Mouse (Mus musculus) kidney, postnatal 14 days (tissue): Measurements from ENCODE around the gene Wrap53.

Experiments
- DNase-seq: peaks from one replicate; pipeline ENCODE4 v3.0.0; 2022; ENCODE audit warnings: mixed read lengths

The Wrap53 gene

DNA sequence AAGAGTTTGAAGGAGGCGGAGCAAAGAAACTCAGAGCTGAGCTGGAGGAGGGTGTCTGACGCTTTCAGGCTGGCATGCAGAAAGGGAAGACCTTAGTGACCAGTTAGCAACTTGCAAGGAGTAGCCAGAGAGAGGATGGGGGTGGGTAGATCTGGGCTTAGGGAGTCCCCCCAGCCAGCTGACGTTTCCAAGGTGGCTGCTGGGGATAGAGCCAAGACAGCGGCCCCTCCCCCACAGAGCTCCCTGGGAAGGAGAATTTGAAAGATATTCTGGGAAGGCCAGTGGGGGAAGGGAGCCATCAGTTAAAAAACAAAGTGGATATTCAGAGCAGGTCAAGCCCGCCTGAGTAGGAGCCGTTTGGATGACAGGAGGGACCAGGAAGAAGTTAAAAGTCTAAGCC lies 20.0 kb upstream of the Wrap53 start:
- DNase-seq, result peak; percentile 70

DNA sequence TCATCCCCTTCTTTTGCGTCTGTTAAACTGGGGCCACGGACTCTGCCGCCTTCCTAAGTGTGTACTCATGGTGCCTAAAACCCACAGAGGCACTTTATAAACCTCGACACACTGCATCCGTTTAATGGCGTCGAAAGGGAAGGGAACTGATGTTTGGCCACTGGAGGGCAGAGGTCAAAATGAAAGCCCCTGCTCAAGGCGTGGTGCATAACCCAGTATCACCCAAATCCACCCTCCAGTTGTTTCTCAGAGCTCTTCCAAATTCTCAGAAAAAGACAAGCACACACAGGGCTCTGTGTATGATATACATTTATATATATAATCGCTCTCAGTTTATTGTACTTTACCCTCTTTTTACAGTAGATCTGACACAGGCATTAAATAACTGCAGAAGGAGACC lies 19.4 kb upstream of the Wrap53 start:
- no peak for DNase-seq

DNA sequence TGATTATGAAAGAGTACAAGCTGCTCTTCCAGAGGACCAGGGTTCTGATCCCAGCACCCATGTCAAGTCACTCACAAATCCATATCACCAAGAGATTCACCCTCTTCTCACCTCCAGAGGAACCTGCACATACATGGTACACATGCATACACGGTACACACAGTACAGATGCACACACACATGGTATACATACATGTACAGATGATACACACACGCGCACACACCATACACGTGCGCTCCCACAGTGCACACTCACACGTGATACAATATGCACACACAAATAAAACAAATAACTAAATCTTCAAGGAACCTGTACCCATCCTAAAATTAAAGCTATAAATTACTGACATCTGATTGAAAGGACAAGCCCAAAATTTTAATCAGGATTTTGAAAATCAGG lies 14.8 kb upstream of the Wrap53 start:
- DNase-seq, result no peak

DNA sequence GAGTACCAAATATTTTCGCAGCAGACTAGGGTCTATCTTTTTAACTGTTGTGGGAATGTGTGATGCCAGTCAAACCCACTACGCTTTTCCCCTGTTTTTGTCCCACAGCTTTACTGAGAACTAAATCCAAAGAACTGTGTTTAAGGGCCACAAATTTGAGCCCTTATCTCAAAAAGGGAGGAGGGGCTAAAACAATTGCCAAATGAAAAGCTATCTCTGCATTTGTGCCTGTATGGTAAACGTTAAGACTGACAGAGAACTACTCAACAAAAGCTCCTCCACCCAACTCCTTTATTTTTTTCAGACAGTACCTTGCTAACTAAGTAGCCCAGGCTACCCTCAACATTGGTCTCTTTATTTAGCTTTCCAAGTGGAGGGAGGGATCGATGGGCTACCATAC lies 12.7 kb upstream of the Wrap53 start:
- no peak for DNase-seq

DNA sequence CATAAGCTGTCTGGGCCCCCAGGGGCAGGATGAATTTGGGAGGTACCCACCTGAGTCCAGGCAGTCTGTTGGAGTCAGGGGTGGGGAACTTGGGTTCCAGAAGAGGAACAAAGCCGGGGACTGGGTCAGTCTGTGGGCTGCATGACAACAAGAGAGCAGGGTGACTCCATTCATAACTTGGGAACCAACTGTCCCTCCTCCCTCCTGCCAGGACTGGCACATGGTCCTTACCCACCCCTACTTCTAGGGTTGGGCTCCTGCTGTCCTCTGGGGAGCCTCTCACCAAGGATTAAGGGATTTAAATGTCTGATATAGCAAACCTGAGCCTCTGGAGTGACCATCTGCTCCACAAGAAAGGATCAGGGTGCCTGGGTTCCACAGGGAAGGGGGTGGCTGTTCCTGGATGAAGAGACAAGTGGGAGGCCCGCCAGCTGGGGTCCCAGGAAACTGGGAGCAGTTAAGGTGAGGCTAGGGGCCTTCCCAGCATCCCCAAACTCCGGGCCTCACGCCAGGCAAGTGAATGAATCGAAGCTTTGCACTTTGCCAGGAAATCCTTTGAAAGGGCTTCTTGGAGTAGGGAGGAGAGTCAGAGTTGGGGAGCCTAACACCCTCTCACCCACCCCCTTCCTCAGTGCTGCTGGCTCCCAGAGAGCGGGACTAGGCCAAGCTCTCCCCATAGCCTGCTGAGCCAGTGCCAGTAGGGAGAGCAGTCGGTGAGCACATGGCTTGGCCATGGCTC lies 12.0 kb upstream of the Wrap53 start:
- DNase-seq, result no peak

DNA sequence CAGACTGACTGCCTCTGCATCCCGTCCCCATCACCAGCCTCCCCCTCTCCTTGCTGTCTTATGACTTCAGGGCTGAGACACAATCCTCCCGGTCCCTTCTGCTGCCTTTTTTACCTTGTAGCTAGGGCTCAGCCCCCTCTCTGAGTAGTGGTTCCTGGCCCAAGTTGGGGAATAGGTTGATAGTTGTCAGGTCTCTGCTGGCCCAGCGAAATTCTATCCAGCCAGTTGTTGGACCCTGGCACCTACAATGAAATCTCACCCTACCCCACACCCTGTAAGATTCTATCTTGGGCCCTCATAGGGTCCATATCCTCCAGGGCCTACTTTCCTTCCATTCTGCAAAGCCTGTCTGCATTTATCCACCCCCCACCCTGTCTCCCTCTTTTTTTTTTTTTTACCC lies 11.4 kb upstream of the Wrap53 start:
- no peak for DNase-seq

DNA sequence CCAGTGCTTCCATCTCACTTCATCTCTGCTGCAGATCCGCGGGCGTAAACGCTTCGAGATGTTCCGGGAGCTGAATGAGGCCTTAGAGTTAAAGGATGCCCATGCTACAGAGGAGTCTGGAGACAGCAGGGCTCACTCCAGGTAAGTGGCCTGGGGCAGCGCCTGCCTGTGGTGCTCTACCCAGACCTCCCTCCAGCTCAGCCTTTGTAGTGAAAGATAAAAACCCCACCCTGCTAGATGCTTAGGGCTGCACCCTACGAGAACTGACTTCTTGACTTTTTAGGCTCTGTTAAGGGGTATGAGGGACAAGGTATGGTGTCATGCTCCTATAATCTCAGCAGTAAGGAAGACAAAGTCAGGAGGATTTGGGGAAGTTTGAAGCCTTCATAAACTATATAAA lies 10.6 kb upstream of the Wrap53 start:
- no peak for DNase-seq

DNA sequence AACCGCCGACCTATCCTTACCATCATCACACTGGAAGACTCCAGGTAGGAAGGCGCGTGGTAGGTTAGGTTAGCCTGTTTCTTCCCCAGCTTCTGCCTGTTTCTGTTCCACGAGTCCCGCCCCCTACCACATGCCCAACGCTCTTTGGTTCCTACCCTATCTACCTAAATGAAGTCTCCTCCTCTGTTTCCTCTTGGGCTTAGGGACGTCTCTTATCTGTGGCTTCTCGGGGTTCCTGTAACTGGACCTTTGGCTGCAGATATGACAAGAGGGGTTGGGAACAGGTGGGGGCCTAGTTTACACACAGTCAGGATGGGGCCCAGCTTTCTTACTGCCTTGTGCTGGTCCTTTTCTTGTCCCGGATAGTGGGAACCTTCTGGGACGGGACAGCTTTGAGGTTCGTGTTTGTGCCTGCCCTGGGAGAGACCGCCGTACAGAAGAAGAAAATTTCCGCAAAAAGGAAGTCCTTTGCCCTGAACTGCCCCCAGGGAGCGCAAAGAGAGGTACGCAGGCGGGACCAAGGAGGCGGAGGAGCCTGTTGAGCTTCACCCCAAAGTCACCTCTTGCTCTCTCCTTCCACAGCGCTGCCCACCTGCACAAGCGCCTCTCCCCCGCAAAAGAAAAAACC lies 9.3 kb upstream of the Wrap53 start:
- DNase-seq, result no peak

DNA sequence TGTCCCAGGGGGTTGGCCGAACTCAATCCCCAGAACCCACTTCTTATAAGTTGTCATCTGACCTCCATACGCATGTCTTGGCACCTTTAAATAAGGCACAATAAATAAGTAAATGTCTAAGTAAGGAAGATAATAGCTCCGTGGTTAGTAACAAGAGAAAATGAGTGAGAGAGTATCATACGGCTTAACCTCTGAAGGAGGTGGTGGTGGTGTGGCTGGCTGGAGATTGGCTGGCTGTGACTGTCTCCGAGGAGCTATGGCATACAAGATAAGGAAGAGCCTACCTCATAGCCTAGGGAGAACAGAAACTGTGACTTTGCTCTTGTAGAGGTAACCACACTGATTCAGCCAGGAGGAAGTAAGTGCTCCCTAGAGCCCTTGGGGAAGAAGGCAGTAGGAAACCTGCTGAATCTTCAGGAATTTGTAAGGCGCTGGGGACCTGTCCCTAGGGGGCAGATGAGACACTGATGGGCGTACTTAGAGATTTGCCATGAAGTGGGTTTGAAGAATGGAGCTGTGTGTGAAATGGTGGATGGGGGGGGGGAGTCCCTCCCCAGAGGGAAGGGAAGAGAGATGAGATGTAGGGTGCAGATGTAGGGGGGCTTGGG lies 5.8 kb upstream of the Wrap53 start:
- DNase-seq, result no peak

DNA sequence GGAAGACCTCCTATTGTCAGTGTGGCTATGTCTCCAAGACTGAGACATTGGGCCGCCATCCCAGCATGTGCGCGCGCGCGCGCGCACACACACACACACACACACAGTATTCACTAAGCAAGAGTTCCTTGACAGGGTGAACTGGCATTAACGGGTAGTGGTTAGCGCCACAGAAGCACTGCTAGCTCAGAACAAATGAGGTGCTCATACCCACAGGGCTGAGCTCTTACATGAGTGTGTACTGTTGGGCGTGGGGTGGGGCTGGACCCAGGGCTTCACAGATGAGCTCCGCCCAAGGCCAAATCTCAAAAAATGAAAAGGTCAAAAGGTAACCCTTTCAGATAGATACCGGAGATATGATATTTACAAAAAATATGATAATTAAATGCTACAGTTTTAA lies 4.9 kb upstream of the Wrap53 start:
- DNase-seq, result no peak

DNA sequence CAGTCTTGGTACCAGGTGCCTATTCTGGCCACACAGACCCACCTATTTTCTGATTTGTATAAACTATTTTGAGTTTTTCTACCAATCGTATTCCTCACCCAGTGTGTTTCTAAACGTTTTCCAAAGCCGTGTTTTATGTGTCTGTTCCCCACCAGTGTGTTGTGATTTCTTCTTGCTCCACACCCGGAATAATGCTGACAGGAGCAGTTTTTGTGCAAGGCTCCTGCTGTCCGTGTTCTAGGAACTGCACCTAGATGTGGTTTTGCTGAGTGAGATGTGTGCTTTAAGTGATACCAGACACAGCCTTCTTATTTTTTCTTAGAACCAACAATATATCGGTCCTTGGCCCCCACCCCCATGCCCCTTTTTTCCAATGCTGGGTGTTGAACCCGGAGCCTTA lies 4.0 kb upstream of the Wrap53 start:
- no peak for DNase-seq

DNA sequence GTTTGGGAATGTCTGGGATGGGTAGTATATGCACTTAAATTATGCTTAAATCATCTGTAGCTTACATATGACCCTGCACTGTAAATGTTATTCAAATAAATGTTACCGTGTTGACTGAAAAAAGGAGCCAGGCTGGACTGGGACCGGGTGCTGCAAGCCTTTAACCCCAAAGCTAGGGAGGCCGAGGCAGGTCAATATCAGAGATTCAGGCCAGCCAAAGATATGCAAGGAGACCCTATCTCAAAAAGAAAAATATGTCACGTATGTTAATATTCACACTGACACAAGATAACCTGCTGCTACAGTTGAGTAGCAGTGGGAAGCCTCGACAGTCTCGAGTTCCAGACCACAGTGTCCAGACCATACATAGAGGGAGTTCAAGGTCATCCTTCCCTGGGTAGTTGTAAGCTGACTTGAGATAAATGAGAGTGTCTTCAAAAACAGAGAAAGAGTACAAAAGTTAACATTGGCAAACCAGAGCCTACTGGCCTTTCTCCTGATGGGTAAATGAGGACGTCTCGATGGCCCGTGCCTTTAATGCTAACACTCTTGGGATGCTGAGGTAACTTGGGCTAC lies 2.3 kb upstream of the Wrap53 start:
- DNase-seq, result no peak

DNA sequence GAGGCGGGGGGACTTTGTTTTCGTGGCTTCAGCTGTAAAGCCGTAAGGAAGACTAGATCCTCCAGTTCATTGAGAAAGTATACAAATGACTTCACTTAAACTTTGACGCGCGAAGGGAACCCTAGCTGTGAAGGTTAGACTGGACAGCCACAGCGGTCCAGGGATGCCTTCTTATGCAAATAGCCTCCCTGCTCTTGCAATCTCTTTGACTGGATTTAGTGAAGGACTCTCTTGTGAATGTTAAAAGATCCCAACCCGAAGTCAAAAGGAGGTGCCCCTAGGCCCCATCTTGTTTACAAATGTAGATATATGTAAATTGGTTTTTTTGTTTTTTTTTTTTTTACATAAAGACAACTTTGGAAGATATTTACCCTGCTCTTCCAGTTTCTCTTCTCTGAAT lies 1.8 kb upstream of the Wrap53 start:
- no peak for DNase-seq

DNA sequence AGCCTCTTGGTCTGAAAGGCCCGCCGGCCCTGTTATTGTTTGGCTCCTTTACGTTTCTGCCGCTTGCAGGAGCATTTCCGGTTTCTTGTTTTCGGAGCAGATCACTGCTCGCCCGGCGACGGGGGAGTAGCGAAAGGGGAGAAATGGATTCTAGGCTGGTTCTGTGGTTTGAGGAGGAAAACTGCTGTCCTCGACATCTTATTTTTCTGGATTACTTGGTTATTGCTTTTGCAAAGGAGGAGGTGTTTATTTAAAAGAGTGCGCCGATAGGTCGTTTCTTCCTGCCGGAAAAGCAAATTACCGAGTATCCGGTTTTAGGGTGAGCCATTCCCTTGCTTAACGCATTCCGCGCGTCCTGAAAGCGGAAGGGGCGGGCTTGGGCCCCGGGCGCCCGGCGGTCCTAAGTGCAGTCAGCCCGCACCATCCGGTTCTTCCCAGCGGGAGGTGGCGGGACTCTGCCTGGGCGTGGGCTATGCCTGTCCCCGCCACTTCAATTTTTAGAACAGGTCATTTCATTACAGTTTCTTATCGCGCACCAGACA lies 1.2 kb upstream of the Wrap53 start:
- peak; percentile 95 for DNase-seq

DNA sequence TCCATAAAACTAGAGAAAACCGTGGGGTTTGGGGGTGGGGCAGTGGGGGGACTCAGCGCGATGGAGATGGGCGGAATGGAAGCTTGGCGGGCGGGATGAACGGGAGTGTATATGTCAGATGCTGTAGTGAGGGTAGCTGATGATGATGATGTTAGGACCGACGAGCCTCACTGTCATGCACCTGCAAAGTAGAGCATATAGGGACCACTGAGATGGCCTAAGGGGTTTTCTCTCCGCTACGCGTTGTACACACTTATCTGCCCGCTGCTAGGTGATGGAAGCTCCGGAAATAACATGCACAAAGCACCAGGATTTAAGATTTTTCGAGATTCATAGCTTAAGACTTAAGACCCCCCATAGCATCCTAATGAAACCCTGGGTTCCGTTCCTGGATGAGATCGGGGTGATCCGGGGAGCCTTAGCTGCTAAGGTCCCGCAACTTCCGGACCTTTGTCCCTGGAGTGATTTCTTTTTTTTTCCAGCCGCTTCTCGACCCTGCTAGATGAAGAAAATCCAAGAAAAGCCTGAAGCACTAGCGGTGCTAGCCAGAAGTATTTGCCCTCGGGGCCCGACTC lies 604 bp upstream of the Wrap53 start:
- no peak for DNase-seq

DNA sequence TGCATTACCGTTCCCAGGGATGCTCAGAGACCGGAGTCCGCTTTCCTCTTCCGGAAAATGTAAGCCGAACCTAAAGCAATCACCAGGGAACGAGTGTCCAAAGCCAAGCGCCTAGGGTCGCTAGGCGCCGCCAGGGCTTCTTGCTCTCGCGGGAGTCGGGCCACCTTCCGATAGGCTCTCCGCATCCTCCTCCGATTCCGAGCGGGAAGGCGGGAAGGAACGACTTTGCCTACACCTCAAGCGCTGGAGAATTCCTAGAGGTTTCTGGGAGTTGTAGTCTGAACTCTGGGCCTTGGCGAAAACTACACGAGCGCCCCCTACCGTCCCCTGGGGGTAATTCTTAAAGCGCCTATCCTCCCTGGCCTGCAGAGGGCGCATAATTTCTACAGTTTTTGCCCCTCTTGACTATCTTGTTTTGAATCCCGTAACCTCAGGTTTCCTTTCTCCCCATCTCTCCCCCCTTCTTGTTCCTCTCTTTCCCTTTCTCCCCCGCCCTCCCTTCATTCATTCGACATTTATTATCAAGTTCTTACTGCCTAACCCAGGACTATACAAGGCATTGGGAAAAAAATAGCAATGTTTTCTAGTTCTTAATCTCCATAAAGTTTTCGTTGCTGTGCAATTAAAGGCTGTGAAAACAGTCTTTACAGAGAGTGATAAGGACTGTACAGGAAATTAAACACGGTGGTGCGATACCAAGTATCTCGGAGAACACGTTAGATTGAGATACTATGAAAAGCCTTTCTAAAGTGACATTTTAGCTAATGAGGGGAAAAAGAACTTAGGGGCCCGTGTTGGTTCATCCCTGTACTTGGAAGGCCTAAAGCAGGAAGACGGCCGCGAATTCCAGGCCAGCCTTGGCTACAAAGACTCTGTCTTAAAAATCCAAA lies 682 bp downstream of the Wrap53 start:
- peak; percentile 98 for DNase-seq

DNA sequence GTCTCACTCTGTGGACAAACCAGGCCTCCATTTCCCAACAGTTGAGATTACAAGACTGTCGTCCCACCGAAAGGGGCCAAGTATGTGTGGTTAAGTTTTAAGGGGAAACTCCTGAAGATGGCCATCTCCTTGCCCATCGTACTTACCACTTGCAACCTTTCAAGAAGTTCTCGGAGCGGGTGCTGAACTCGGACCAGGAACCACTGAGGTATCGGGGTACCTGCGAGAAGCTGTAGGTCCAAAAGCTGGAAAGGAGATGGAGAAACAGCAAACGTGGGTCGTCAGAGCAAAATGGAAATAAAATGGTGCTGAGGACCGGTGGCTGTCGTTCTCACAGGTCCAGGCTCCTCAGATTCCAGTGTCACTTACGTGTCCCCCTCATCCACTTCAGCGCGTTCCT lies 1.8 kb downstream of the Wrap53 start:
- DNase-seq, result no peak

DNA sequence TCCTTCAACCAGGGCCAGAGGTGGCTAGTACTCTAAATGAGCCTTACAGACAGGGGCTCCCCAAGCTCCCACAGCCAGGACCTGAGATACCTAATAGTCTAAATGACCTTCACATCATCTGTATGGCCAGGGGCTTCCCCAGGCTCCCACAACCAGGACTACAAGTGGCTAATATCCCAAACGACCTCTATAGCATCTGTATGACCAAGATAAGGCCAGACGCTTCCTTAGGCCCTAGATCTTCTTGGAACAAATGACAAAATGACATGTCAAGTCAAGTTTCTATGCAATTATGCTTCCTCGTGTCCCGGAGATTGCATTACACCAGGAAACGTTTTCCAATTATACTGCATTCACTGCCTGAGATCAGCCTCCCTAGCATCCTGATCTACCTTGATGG lies 3.7 kb downstream of the Wrap53 start:
- DNase-seq, result no peak

DNA sequence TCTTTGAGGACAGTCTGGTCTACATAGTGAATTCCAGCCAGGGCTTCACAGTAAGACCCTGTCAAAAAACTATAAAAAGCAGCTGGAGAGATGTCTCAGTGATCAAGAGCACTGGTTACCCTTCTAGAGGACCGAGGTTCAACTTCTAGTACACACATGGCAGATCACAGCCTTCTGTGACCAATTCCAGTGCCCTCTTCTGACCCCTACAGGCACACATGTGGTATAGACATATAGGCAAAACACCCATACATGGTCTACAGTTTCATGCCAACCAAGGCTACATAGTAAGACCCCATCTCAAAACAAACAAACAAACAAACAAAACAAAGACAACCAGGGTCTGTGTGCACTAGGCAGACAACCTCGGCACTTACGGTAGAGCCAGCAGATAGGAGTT lies 4.8 kb downstream of the Wrap53 start:
- DNase-seq, result peak; percentile 28

DNA sequence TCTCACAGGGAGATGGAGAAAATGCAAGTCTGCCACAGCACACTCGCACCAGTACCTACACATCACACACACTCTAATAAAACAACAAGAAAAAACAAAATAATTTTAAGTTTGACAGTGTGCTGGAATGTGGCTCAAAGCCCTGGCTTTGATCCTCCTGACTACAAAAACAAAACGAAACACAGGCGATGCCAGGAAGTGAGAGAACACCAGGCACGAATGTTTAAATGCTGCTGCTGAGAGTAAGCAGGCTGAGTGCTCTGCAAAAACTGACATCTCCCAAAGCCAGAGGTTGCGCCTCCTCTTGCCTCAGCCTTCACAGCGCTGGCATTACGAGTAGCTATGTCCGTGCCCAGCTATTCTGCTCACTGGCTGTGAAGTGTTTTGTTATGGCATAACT lies 14.9 kb downstream of the Wrap53 start:
- no peak for DNase-seq

DNA sequence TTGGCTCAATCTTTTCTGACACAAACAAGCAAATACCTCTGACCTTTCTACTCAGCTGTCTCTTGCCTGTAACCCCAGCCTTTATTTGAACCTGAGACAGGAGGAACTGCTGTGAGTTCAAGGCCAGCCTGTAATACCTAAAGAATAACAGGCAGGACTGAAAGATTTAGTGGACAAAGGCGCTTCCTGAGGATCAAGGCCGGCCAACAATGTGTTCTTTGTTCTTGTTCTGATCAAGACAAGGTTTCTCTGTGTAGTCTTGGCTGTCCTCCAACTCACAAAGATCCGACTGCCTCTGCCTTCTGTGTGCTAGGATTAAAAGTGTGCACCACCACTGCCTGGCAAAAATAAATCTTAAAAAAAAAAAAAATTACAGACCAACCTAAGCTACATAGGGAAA lies 15.7 kb downstream of the Wrap53 start:
- DNase-seq, result no peak

DNA sequence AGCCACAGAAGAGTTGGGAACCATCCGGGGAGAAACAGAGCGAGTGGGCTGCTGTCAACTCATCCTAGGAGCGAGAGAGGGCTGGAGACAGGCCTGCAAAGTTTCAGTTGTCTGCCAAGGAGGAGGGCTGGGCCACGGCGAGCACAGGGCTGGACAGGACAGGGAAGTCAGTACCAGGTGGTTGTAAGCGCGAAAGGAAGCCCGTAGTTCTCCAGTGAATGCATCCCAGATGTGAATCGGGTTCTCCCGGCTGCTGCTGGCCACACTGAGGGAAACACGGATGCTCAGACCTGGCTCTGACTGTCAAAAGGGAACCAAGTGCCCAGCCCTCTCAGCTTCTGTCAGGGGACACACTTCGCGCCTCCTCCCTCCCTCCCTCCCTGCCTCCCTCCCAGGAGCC lies 16.7 kb downstream of the Wrap53 start:
- DNase-seq, result no peak
